Mouse (Mus musculus): ENCODE measurements around the gene Cmss1. TPM values are rescaled to one million over a fixed set of nuclear protein-coding genes. Genes with fewer than 3 reads are reported as not detected.

Cmss1 gene
- polyA plus RNA-seq, 2 experiments, result 10.9 to 45.3 TPM

DNA sequence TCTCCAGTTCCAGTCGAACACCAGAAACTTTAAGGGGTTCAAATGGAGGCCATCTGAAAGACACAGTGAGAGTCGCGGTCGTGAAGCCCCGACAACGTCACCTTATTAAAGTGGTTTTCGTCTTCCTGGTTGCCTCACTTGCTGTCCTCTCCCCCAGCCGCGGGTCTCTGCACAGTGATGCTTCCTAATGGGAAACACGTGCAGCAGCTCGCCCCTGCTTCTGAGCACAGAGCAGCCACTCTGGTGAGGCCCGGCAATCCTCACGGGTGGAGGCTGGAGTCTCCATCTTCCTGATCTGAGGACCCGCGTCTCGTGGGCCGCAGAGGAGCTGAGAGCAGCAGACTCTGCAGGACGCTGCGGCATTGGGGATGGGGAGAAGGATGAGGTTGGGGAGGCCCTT is 302.9 kb downstream of the Cmss1 start:
- ATAC-seq (ENCODE audit: low FRiP score, low read depth), result peak; percentile 77
- Histone ChIP-seq H3K36me3 (ENCODE audit: control insufficient read depth, insufficient read depth, low read length) (no peaks in the 10 kb centered on the region), H3K4me1 (ENCODE audit: control insufficient read depth, insufficient read depth, low read length) (peaks cover 19% of the 10 kb centered on the region), H3K9ac (ENCODE audit: low read depth, low read length, severe bottlenecking) (peak overlapping the region; percentile 25; the same call in 1 of the 2 replicates), H3K9me3 (ENCODE audit: control insufficient read depth, low read length) (no peaks in the 10 kb centered on the region), H3K4me2 (replicated peaks; ENCODE audit: low read depth, low read length, severe bottlenecking) (peak overlapping the region; percentile 43), H3K27me3 (ENCODE audit: control insufficient read depth, insufficient read depth, low read length) (no peaks in the 10 kb centered on the region), H3K4me3 (replicated peaks; ENCODE audit: low read length) (peak overlapping the region; percentile 14), H3K27ac (replicated peaks; ENCODE audit: low read depth, low read length) (no peak overlapping the region)
- no peak for TF ChIP-seq POLR2A (IDR thresholded peaks at IDR 0.05; ENCODE audit: borderline replicate concordance, extremely low read depth, insufficient read depth, insufficient read length)
- DNase-seq (ENCODE audit: low spot score), result no peak
- 21% methylated on average over 19 of the region's 19 CpGs for WGBS

DNA sequence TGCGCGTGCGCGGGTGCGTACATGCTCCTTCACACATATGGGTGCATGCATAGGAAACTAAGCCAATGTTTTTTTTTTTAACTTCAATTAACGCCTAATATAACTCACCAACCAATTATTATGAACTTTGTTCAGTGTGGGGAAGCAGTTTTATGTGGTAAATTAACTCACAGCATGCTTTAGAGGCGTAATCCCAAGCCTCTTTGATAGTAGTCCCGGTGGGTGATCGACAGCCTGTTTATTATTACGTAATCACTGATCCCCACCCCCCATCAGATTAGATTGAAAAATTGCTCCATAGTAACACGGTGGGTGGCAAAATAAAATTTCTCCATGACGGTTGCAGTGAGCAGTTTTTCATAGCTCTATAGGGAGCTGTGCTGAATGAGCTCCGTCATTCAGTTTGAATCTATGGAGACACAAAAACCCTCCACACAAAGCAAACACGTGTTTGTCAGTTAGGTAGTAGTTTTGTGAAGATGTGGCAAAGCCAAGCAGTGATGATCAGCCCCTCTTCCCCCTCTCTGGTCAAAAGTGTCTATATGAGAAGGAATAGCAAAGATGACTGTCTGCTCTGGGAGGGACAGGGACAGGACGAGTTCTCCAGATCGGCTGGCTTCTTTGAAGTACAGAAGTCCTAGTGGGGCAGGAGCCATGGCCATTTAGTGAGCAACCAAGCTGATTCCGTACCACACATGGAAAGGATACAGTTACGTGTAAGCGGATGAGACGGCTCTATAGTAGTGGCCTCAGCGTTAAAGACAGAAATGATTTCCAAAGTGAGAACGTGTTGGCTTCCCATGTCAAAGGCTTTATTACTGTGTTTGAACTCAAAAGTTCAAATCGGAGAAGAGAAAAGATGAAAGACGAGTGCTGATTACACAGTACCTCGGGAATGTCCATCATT is 303.6 kb downstream of the Cmss1 start:
- H3K27me3 ChIP-seq (ENCODE audit: control insufficient read depth, insufficient read depth, low read length), result no peaks in the 10 kb centered on the region
- H3K9ac ChIP-seq (ENCODE audit: low read depth, low read length, severe bottlenecking), result 0 out of 2 replicates have a peak overlapping the region, but pooled peaks have one; percentile 25
- no peaks in the 10 kb centered on the region for H3K9me3 ChIP-seq (ENCODE audit: control insufficient read depth, low read length)
- peak; percentile 37 for DNase-seq (ENCODE audit: low spot score)
- WGBS, result 29% methylated on average over 25 of the region's 25 CpGs
- peaks cover 19% of the 10 kb centered on the region for H3K4me1 ChIP-seq (ENCODE audit: control insufficient read depth, insufficient read depth, low read length)
- H3K36me3 ChIP-seq (ENCODE audit: control insufficient read depth, insufficient read depth, low read length), result no peaks in the 10 kb centered on the region
- H3K4me3 ChIP-seq (replicated peaks; ENCODE audit: low read length), result peak overlapping the region; percentile 14
- ATAC-seq (ENCODE audit: low FRiP score, low read depth), result peak; percentile 71
- TF ChIP-seq POLR2A (IDR thresholded peaks at IDR 0.05; ENCODE audit: borderline replicate concordance, extremely low read depth, insufficient read depth, insufficient read length), result no peak
- no peak overlapping the region for H3K27ac ChIP-seq (replicated peaks; ENCODE audit: low read depth, low read length)
- peak overlapping the region; percentile 43 for H3K4me2 ChIP-seq (replicated peaks; ENCODE audit: low read depth, low read length, severe bottlenecking)

DNA sequence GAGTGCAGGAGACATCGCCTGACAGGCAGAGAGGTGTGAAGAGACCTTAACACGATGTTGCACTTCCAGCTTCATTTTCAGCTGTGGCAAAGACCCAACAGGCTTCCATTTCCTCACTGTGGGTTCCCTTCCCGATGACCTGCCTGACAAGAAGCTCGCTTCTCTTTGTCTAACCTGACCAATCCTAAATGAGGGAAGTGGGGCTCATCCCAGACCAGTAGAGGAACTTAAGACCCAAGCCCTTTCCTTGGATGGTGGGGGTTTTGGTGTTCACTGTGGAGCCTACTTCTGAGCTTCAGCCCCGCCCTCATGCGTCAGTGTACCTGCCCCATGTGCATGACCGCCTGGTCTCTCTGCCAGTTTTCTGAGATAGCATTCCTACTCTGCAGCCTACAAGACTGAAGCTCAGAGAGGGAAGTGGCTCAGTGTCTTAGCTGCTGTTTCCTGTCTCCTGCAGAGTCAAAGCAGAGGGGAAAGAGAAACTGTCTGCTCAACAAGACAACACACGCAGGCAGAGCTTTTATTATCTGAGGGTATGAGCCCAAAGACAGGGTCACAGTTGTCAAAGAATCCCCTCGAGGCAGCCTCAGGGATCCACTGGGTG is 305.1 kb downstream of the Cmss1 start:
- H3K27ac ChIP-seq (replicated peaks; ENCODE audit: low read depth, low read length), result no peak overlapping the region
- no peaks in the 10 kb centered on the region for H3K36me3 ChIP-seq (ENCODE audit: control insufficient read depth, insufficient read depth, low read length)
- H3K9me3 ChIP-seq (ENCODE audit: control insufficient read depth, low read length), result no peaks in the 10 kb centered on the region
- DNase-seq (ENCODE audit: low spot score) (no peak), ATAC-seq (ENCODE audit: low FRiP score, low read depth) (no peak)
- 70% methylated on average over 9 of the region's 9 CpGs for WGBS
- H3K9ac ChIP-seq (ENCODE audit: low read depth, low read length, severe bottlenecking), result no peak overlapping the region
- no peaks in the 10 kb centered on the region for H3K27me3 ChIP-seq (ENCODE audit: control insufficient read depth, insufficient read depth, low read length)
- TF ChIP-seq POLR2A (IDR thresholded peaks at IDR 0.05; ENCODE audit: borderline replicate concordance, extremely low read depth, insufficient read depth, insufficient read length), result no peak
- H3K4me1 ChIP-seq (ENCODE audit: control insufficient read depth, insufficient read depth, low read length), result peaks cover 19% of the 10 kb centered on the region
- no peak overlapping the region for H3K4me3 ChIP-seq (replicated peaks; ENCODE audit: low read length)
- H3K4me2 ChIP-seq (replicated peaks; ENCODE audit: low read depth, low read length, severe bottlenecking), result no peak overlapping the region

DNA sequence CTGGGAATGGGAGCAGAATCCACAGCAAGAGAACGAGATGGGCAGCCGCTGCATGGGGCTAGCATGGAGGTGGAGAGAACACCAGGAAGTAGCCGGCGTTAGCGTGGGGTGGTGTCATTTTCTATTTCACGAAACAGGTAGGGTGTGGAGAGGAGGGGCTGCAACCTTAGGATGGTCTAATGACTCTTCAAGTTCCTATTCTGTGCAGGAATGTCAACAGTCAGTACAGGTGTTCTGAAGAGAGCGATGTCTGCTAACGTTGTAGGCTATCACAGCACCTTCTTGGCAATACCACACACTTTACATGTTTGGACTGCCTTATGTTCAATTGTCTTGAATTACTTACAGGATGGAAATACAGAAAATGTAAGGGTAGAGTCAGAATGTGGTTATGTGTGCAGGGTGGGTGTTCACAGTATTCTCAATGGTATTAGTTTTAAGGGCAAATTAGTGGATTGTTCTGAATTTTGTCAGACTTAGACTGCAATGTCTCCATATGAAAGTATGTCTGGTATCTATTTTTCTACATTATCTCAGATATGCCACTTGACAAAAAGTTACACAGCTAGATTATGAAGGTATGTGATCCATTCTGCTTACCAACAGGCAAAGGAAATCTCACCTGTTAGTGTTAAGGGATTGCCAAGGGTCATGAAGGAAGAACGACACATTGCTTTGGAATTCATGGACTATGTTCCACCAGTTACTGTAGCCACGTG is 311.3 kb downstream of the Cmss1 start:
- Histone ChIP-seq H3K4me1 (ENCODE audit: control insufficient read depth, insufficient read depth, low read length) (no peaks in the 10 kb centered on the region), H3K4me3 (replicated peaks; ENCODE audit: low read length) (no peak overlapping the region), H3K4me2 (replicated peaks; ENCODE audit: low read depth, low read length, severe bottlenecking) (no peak overlapping the region), H3K27ac (replicated peaks; ENCODE audit: low read depth, low read length) (no peak overlapping the region), H3K9me3 (ENCODE audit: control insufficient read depth, low read length) (no peaks in the 10 kb centered on the region), H3K27me3 (ENCODE audit: control insufficient read depth, insufficient read depth, low read length) (no peaks in the 10 kb centered on the region), H3K9ac (ENCODE audit: low read depth, low read length, severe bottlenecking) (no peak overlapping the region), H3K36me3 (ENCODE audit: control insufficient read depth, insufficient read depth, low read length) (no peaks in the 10 kb centered on the region)
- 79% methylated on average over 10 of the region's 10 CpGs for WGBS
- no peak for TF ChIP-seq POLR2A (IDR thresholded peaks at IDR 0.05; ENCODE audit: borderline replicate concordance, extremely low read depth, insufficient read depth, insufficient read length)
- DNase-seq (ENCODE audit: low spot score) (no peak), ATAC-seq (ENCODE audit: low FRiP score, low read depth) (no peak)

DNA sequence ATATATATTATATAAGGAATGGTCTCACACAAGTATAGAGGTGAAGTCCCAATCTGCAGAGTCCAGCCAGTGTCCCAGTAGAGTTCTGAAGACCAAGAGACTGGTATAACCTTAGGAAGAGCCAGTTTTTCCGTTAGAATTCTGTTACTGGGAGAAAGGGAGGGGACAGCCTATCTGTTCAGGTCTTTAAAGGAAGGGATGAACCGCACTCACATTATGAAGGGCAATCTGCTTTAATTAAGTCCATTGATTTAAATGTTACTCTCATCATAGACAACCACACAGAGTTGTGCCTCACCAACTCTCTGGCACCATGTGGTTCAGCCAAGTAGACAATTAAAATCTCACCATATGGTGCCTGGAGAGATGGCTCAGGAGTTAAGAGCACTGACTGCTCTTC is 313.9 kb downstream of the Cmss1 start, which contains the start of gene Tmem30c:
Tmem30c (minus strand) TSS at position 101 of the 400 bp plus-strand sequence.
- Histone ChIP-seq H3K9ac (ENCODE audit: low read depth, low read length, severe bottlenecking) (no peak within 1 kb of the TSS), H3K4me3 (replicated peaks; ENCODE audit: low read length) (no peak within 1 kb of the TSS), H3K4me2 (replicated peaks; ENCODE audit: low read depth, low read length, severe bottlenecking) (no peak within 1 kb of the TSS), H3K4me1 (ENCODE audit: control insufficient read depth, insufficient read depth, low read length) (no peaks in the 10 kb centered on the region), H3K36me3 (ENCODE audit: control insufficient read depth, insufficient read depth, low read length) (no peaks in the 10 kb centered on the region), H3K27ac (replicated peaks; ENCODE audit: low read depth, low read length) (no peak within 1 kb of the TSS), H3K27me3 (ENCODE audit: control insufficient read depth, insufficient read depth, low read length) (no peaks in the 10 kb centered on the region), H3K9me3 (ENCODE audit: control insufficient read depth, low read length) (no peaks in the 10 kb centered on the region)
- 76% methylated on average over 2 of the region's 2 CpGs for WGBS
- ATAC-seq (ENCODE audit: low FRiP score, low read depth), result no peak
- no peak for DNase-seq (ENCODE audit: low spot score)
- TF ChIP-seq POLR2A (IDR thresholded peaks at IDR 0.05; ENCODE audit: borderline replicate concordance, extremely low read depth, insufficient read depth, insufficient read length), result no peak

All from limb, embryonic 14.5 days (tissue).